Mouse (Mus musculus) small intestine, adult 2 months (tissue): ENCODE results near the gene Atp6v1e2.

Experiments
- CTCF ChIP-seq: fragments of 200-500 bp; IDR thresholded peaks from 2 replicates; pipeline ENCODE4 v1.5.1; 2012; ENCODE audit warnings: low read depth, mild to moderate bottlenecking, control low read depth, inconsistent platforms, low read length, moderate library complexity, mixed read lengths; ENCODE audit not compliant: insufficient replicate concordance, insufficient read length; ENCODE audit errors: extremely low read depth
- POLR2A ChIP-seq: fragments of 200-500 bp; IDR thresholded peaks from 2 replicates; pipeline ENCODE4 v1.6.1; 2012; ENCODE audit warnings: low read depth, mild to moderate bottlenecking, control low read depth, inconsistent platforms, low read length, moderate library complexity

GRCm38 (mm10) chr17:86962297-86962893 is 14.7 kb upstream of the Atp6v1e2 start:
- TF ChIP-seq POLR2A = no peak
- peak; percentile 73 for TF ChIP-seq CTCF
